Mouse (Mus musculus): ENCODE data around the gene Rngtt. TPM values are rescaled to one million over a fixed set of nuclear protein-coding genes. Genes with fewer than 3 reads are reported as not detected.
"Not testable (repeated sequence)": the region's sequence is repeated elsewhere in the genome, so short reads cannot be mapped to it uniquely, and the experiment has no call there.

Gene Rngtt
- total RNA-seq, 2 experiments from 2014 or later = 29.6 to 43.7 TPM

- no peak for DNase-seq
These were observed 828 bp downstream of the Rngtt start for GRCm38 (mm10) chr4:33310840-33311437.

GRCm38 (mm10) chr4:33314150-33314549, 4.0 kb downstream of the Rngtt start:
- DNase-seq = not testable (repeated sequence)

- no peak for DNase-seq
These were observed 5.7 kb downstream of the Rngtt start for GRCm38 (mm10) chr4:33315840-33316239.

- no peak for DNase-seq
These were observed 21.0 kb downstream of the Rngtt start for GRCm38 (mm10) chr4:33331147-33331546.

- DNase-seq = peak; percentile 36 to 39
These were observed 22.9 kb downstream of the Rngtt start for GRCm38 (mm10) chr4:33332956-33333455.

GRCm38 (mm10) chr4:33337999-33338398, 27.9 kb downstream of the Rngtt start:
- peak; percentile 51 to 73 for DNase-seq

- DNase-seq = no peak
These were observed 33.0 kb downstream of the Rngtt start for GRCm38 (mm10) chr4:33342877-33343731.

GRCm38 (mm10) chr4:33343732-33344057, 33.6 kb downstream of the Rngtt start:
- peak; percentile 29 to 36 for DNase-seq

- no peak for DNase-seq
These were observed 53.3 kb downstream of the Rngtt start for GRCm38 (mm10) chr4:33363451-33363850.

- DNase-seq = no peak
These were observed 64.8 kb downstream of the Rngtt start for GRCm38 (mm10) chr4:33374916-33375315.

GRCm38 (mm10) chr4:33377642-33378041, 67.5 kb downstream of the Rngtt start:
- DNase-seq = no peak

GRCm38 (mm10) chr4:33378894-33379293, 68.8 kb downstream of the Rngtt start:
- peak; percentile 3 to 28 for DNase-seq

- DNase-seq = no peak
These were observed 78.8 kb downstream of the Rngtt start for GRCm38 (mm10) chr4:33388899-33389298.

- DNase-seq = peak; percentile 17 to 30
These were observed 80.5 kb downstream of the Rngtt start for GRCm38 (mm10) chr4:33390660-33391059.

GRCm38 (mm10) chr4:33393437-33393836, 83.3 kb downstream of the Rngtt start:
- DNase-seq = no peak

- DNase-seq = peak; percentile 84 to 87
These were observed 86.4 kb downstream of the Rngtt start for GRCm38 (mm10) chr4:33396222-33397176.

GRCm38 (mm10) chr4:33405723-33406293, 95.7 kb downstream of the Rngtt start:
- no peak for DNase-seq

- DNase-seq = peak in 1 of 2 experiments; percentile 13
These were observed 103.7 kb downstream of the Rngtt start for GRCm38 (mm10) chr4:33413791-33414190.

GRCm38 (mm10) chr4:33414781-33415180, 104.7 kb downstream of the Rngtt start:
- no peak for DNase-seq

GRCm38 (mm10) chr4:33417391-33417790, 107.3 kb downstream of the Rngtt start:
- no peak for DNase-seq

- no peak for DNase-seq
These were observed 109.5 kb downstream of the Rngtt start for GRCm38 (mm10) chr4:33419644-33420043.

- no peak for DNase-seq
These were observed 118.7 kb downstream of the Rngtt start for GRCm38 (mm10) chr4:33428856-33429255.

Data from adrenal gland, postnatal 36 days (tissue).